Mouse (Mus musculus) liver, embryonic 14.5 days (tissue): ENCODE data around the gene Lep.

Experiments used
- CTCF ChIP-seq: IDR thresholded peaks from 2 replicates; pipeline ENCODE4 v1.5.1; 2016; ENCODE audit warnings: antibody characterized with exemption, low read depth, control low read depth
- EP300 ChIP-seq: IDR thresholded peaks from 2 replicates; pipeline ENCODE4 v1.6.1; 2016; ENCODE audit warnings: antibody characterized with exemption, low read depth

GRCm38 (mm10) chr6:29074133-29074469, 14.1 kb downstream of the Lep start:
- TF ChIP-seq CTCF, result no peak
- TF ChIP-seq EP300, result no peak
